Mouse (Mus musculus) ES-E14 (cell line): Measurements from ENCODE around the gene Pam. TPM values are rescaled to one million over a fixed set of nuclear protein-coding genes. Genes with fewer than 3 reads are reported as not detected.

Experiments used
- DNase-seq: peaks from one replicate; pipeline ENCODE4 v3.0.0-alpha.2; 2013; ENCODE audit warnings: low read depth, low spot score
- H3K27ac ChIP-seq: 2 replicates; pipeline ENCODE4 v1.5.1; 2012; ENCODE audit warnings: low read depth, mild to moderate bottlenecking, low read length, moderate library complexity, mixed read lengths; ENCODE audit not compliant: poor library complexity, insufficient read depth, severe bottlenecking
- H3K36me3 ChIP-seq: 2 replicates; pipeline ENCODE4 v1.6.1; 2012; ENCODE audit warnings: mild to moderate bottlenecking, low read length, moderate library complexity, mixed read lengths; ENCODE audit not compliant: control insufficient read depth, poor library complexity, insufficient read depth, severe bottlenecking
- H3K4me1 ChIP-seq, 2 experiments: fragments of 150-350 bp in 1 of 2; sonication (generic) in 1 of 2; 2 replicates each; pipeline ENCODE4 v1.6.1; 2012; ENCODE audit warnings: low read length in 2 of 2, mild to moderate bottlenecking in 1 of 2, mixed read lengths in 1 of 2; ENCODE audit not compliant: control insufficient read depth in 2 of 2, insufficient read depth in 2 of 2, poor library complexity in 1 of 2
- H3K4me3 ChIP-seq, 2 experiments: fragments of 150-350 bp in 1 of 2; sonication (generic) in 1 of 2; 2 replicates each; pipeline ENCODE4 v1.5.1; 2012; ENCODE audit warnings: low read length in 2 of 2, low read depth in 1 of 2, mild to moderate bottlenecking in 1 of 2, mixed read lengths in 1 of 2; ENCODE audit not compliant: insufficient read depth in 1 of 2, poor library complexity in 1 of 2, severe bottlenecking in 1 of 2
- H3K9ac ChIP-seq: 2 replicates; pipeline ENCODE4 v1.6.1; 2012; ENCODE audit warnings: low read depth, mild to moderate bottlenecking, low read length, mixed read lengths; ENCODE audit not compliant: poor library complexity, insufficient read depth, severe bottlenecking
- H3K9me3 ChIP-seq: fragments of 150-350 bp; sonication (generic); 2 replicates; pipeline ENCODE4 v1.6.1; 2012; ENCODE audit warnings: low read depth, mild to moderate bottlenecking, low read length; ENCODE audit not compliant: control insufficient read depth, insufficient read depth
- CHD2 ChIP-seq: IDR thresholded peaks from 2 replicates; pipeline ENCODE4 v1.6.1; 2014; ENCODE audit warnings: mild to moderate bottlenecking, low read depth, low read length, inconsistent platforms
- HCFC1 ChIP-seq: IDR thresholded peaks from 2 replicates; pipeline ENCODE4 v1.6.1; 2012; ENCODE audit warnings: low read length, inconsistent platforms, borderline replicate concordance; ENCODE audit not compliant: insufficient read depth
- MAFK ChIP-seq: IDR thresholded peaks from 2 replicates; pipeline ENCODE4 v1.6.1; 2014; ENCODE audit warnings: mild to moderate bottlenecking, low read depth, low read length, inconsistent platforms; ENCODE audit not compliant: insufficient read depth
- ZC3H11A ChIP-seq: IDR thresholded peaks from 2 replicates; pipeline ENCODE4 v1.6.1; 2012; ENCODE audit warnings: low read depth, mild to moderate bottlenecking, inconsistent platforms, low read length, borderline replicate concordance
- ZNF384 ChIP-seq: IDR thresholded peaks from 2 replicates; pipeline ENCODE4 v1.6.1; 2012; ENCODE audit warnings: low read depth, low read length, inconsistent platforms
- in situ Hi-C, 2 experiments: fragments of 600-800 bp; cut with MboI; formaldehyde crosslinking; loops; one replicate each; pipeline ENCODE4 v1.15.1; 2025; ENCODE audit warnings: low sequenced_read_pairs in 2 of 2, inconsistent platforms in 1 of 2; ENCODE audit not compliant: unreplicated experiment in 2 of 2
- total RNA-seq: library from RNA; depleted of rRNA; stranded (reverse); fragments of 300-350 nt; gene quantifications from 2 replicates; pipeline ENCODE4 v1.2.3, GENCODE M21; 2012

The Pam gene
- total RNA-seq, 1 experiment: 16.0 TPM

GRCm38 (mm10) chr1:97761477-97761876 is 334.0 kb downstream of the Pam start:
- TF ChIP-seq ZNF384: no peak
- no peak for TF ChIP-seq MAFK
- no peak for TF ChIP-seq HCFC1
- no peak for TF ChIP-seq CHD2
- no peak for TF ChIP-seq ZC3H11A
- no peak overlapping the region for H3K27ac ChIP-seq
- no peak overlapping the region for H3K4me3 ChIP-seq
- in situ Hi-C loops: no loop called here
- no peaks in the 10 kb centered on the region for H3K9me3 ChIP-seq
- no peaks in the 10 kb centered on the region for H3K36me3 ChIP-seq
- DNase-seq: no peak
- no peak overlapping the region for H3K9ac ChIP-seq
- H3K4me1 ChIP-seq: no peaks in the 10 kb centered on the region

- no peak for DNase-seq
- Histone ChIP-seq H3K4me3 (no peak overlapping the region), H3K9me3 (no peaks in the 10 kb centered on the region), H3K4me1 (no peaks in the 10 kb centered on the region), H3K36me3 (no peaks in the 10 kb centered on the region), H3K27ac (no peak overlapping the region), H3K9ac (no peak overlapping the region)
- in situ Hi-C loops: no loop called here
- no peak for TF ChIP-seq MAFK
- no peak for TF ChIP-seq HCFC1
- no peak for TF ChIP-seq ZNF384
- TF ChIP-seq CHD2: no peak
- no peak for TF ChIP-seq ZC3H11A
Measured at GRCm38 (mm10) chr1:97760598-97760997, 334.8 kb downstream of the Pam start.

GRCm38 (mm10) chr1:97759841-97760240 is 335.6 kb downstream of the Pam start:
- no peak for TF ChIP-seq ZNF384
- TF ChIP-seq CHD2: no peak
- no peak for TF ChIP-seq ZC3H11A
- no peak for TF ChIP-seq MAFK
- H3K9ac ChIP-seq: no peak overlapping the region
- no peaks in the 10 kb centered on the region for H3K4me1 ChIP-seq
- no peak for DNase-seq
- in situ Hi-C loops: no loop called here
- H3K27ac ChIP-seq: no peak overlapping the region
- no peaks in the 10 kb centered on the region for H3K9me3 ChIP-seq
- no peak overlapping the region for H3K4me3 ChIP-seq
- no peaks in the 10 kb centered on the region for H3K36me3 ChIP-seq

- in situ Hi-C loops: no loop called here
- TF ChIP-seq MAFK (no peak), CHD2 (no peak), ZNF384 (no peak), ZC3H11A (no peak), HCFC1 (no peak)
- no peak overlapping the region for H3K4me3 ChIP-seq
- no peaks in the 10 kb centered on the region for H3K4me1 ChIP-seq
- H3K9me3 ChIP-seq: no peaks in the 10 kb centered on the region
- H3K27ac ChIP-seq: no peak overlapping the region
- peaks cover 2% of the 10 kb centered on the region for H3K36me3 ChIP-seq
- no peak overlapping the region for H3K9ac ChIP-seq
- DNase-seq: no peak
Measured at GRCm38 (mm10) chr1:97754392-97754791, 341.1 kb downstream of the Pam start.

- peaks cover 2% of the 10 kb centered on the region for H3K36me3 ChIP-seq
- H3K4me3 ChIP-seq: no peak overlapping the region
- no peak overlapping the region for H3K9ac ChIP-seq
- DNase-seq: no peak
- no peak overlapping the region for H3K27ac ChIP-seq
- in situ Hi-C loops: no loop called here
- H3K4me1 ChIP-seq: no peaks in the 10 kb centered on the region
- TF ChIP-seq HCFC1 (no peak), ZNF384 (no peak), MAFK (no peak), ZC3H11A (no peak), CHD2 (no peak)
- no peaks in the 10 kb centered on the region for H3K9me3 ChIP-seq
Measured at GRCm38 (mm10) chr1:97753216-97753615, 342.2 kb downstream of the Pam start.
